Mouse (Mus musculus) thymus, adult 2 months (tissue): ENCODE results near the gene N4bp1. TPM values are rescaled to one million over a fixed set of nuclear protein-coding genes. Genes with fewer than 3 reads are reported as not detected.
A peak's percentile ranks its signal among the peaks of the same experiment; 100 is the strongest.

Experiments used
- DNase-seq: peaks from one replicate; pipeline ENCODE4 v3.0.0; 2021
- H3K27ac ChIP-seq: fragments of 200-500 bp; 2 replicates; pipeline ENCODE4 v1.5.1; 2012; ENCODE audit warnings: low read length, control low read depth; ENCODE audit not compliant: control insufficient read depth, insufficient read depth
- H3K27me3 ChIP-seq: fragments of 200-500 bp; 2 replicates; pipeline ENCODE4 v1.6.1; 2012; ENCODE audit warnings: mild to moderate bottlenecking, low read length, moderate library complexity, mixed read lengths; ENCODE audit not compliant: control insufficient read depth, insufficient read depth
- H3K36me3 ChIP-seq: fragments of 200-500 bp; 2 replicates; pipeline ENCODE4 v1.6.1; 2012; ENCODE audit warnings: mild to moderate bottlenecking, low read length, moderate library complexity; ENCODE audit not compliant: control insufficient read depth, insufficient read depth
- H3K4me1 ChIP-seq: fragments of 200-500 bp; replicated peaks from 2 replicates; pipeline ENCODE4 v1.6.1; 2012; ENCODE audit warnings: low read length; ENCODE audit not compliant: control insufficient read depth, insufficient read depth
- H3K4me3 ChIP-seq: fragments of 200-500 bp; 2 replicates; pipeline ENCODE4 v1.5.1; 2012; ENCODE audit warnings: mild to moderate bottlenecking, low read length, control low read depth, moderate library complexity; ENCODE audit not compliant: control insufficient read depth, insufficient read depth
- CTCF ChIP-seq: fragments of 200-500 bp; IDR thresholded peaks from 2 replicates; pipeline ENCODE4 v1.5.1; 2012; ENCODE audit warnings: mild to moderate bottlenecking, control low read depth, low read length, moderate library complexity, borderline replicate concordance; ENCODE audit not compliant: control insufficient read depth, poor library complexity, insufficient read depth; ENCODE audit errors: extremely low read depth
- POLR2A ChIP-seq: fragments of 200-500 bp; IDR thresholded peaks from 2 replicates; pipeline ENCODE4 v1.6.1; 2012; ENCODE audit warnings: mild to moderate bottlenecking, low read length, control low read depth, moderate library complexity; ENCODE audit not compliant: control insufficient read depth, poor library complexity, insufficient read depth; ENCODE audit errors: extremely low read depth
- WGBS: fragments of 180-500 bp; shearing (Covaris S2); methylation state at CpG from one replicate; pipeline ENCODE4 v1.1.7; 2018; 5-methylcytosine and 5-hydroxymethylcytosine counted together
- polyA plus RNA-seq: library from polyadenylated mRNA; depleted of rRNA; stranded (reverse); fragments of >200 nt; gene quantifications from 2 replicates; pipeline ENCODE4 v1.2.3, GENCODE M21; 2012

The N4bp1 gene
- polyA plus RNA-seq, 1 experiment = 17.2 TPM

GRCm38 (mm10) chr8:86848876-86849275 is 36.2 kb downstream of the N4bp1 start:
- no peak for DNase-seq
- H3K4me1 ChIP-seq = no peaks in the 10 kb centered on the region
- H3K27ac ChIP-seq = no peak overlapping the region
- H3K4me3 ChIP-seq = no peak overlapping the region
- H3K36me3 ChIP-seq = 0 out of 2 replicates have a peak, but pooled peaks cover 6% of the 10 kb centered on the region
- TF ChIP-seq CTCF (no peak), POLR2A (no peak)
- no peaks in the 10 kb centered on the region for H3K27me3 ChIP-seq
- WGBS = 98% methylated on average over 5 of the region's 5 CpGs

GRCm38 (mm10) chr8:86848401-86848800 is 36.7 kb downstream of the N4bp1 start:
- no peaks in the 10 kb centered on the region for H3K4me1 ChIP-seq
- 0 out of 2 replicates have a peak, but pooled peaks cover 6% of the 10 kb centered on the region for H3K36me3 ChIP-seq
- TF ChIP-seq CTCF = no peak
- WGBS = 96% methylated on average over 6 of the region's 6 CpGs
- H3K27me3 ChIP-seq = no peaks in the 10 kb centered on the region
- DNase-seq = no peak
- H3K4me3 ChIP-seq = no peak overlapping the region
- H3K27ac ChIP-seq = no peak overlapping the region

- H3K36me3 ChIP-seq = 0 out of 2 replicates have a peak, but pooled peaks cover 6% of the 10 kb centered on the region
- no peaks in the 10 kb centered on the region for H3K27me3 ChIP-seq
- TF ChIP-seq POLR2A (no peak), CTCF (no peak)
- no peaks in the 10 kb centered on the region for H3K4me1 ChIP-seq
- WGBS = 97% methylated on average over 3 of the region's 3 CpGs
- no peak overlapping the region for H3K4me3 ChIP-seq
- no peak for DNase-seq
- H3K27ac ChIP-seq = no peak overlapping the region
Measured at GRCm38 (mm10) chr8:86847091-86847490, 38.0 kb downstream of the N4bp1 start.

- Histone ChIP-seq H3K4me3 (no peak overlapping the region), H3K4me1 (no peaks in the 10 kb centered on the region), H3K36me3 (0 out of 2 replicates have a peak, but pooled peaks cover 6% of the 10 kb centered on the region), H3K27me3 (no peaks in the 10 kb centered on the region), H3K27ac (no peak overlapping the region)
- TF ChIP-seq CTCF (no peak), POLR2A (no peak)
- no peak for DNase-seq
- WGBS = 94% methylated on average over 5 of the region's 5 CpGs
Measured at GRCm38 (mm10) chr8:86845875-86846274, 39.2 kb downstream of the N4bp1 start.

- no peak overlapping the region for H3K4me3 ChIP-seq
- no peak for TF ChIP-seq CTCF
- TF ChIP-seq POLR2A = no peak
- no peak for DNase-seq
- H3K4me1 ChIP-seq = no peaks in the 10 kb centered on the region
- WGBS = 96% methylated on average over 6 of the region's 6 CpGs
- H3K27me3 ChIP-seq = no peaks in the 10 kb centered on the region
- H3K27ac ChIP-seq = no peak overlapping the region
- H3K36me3 ChIP-seq = 0 out of 2 replicates have a peak, but pooled peaks cover 6% of the 10 kb centered on the region
Measured at GRCm38 (mm10) chr8:86844856-86845255, 40.2 kb downstream of the N4bp1 start.

GRCm38 (mm10) chr8:86843896-86844295 is 41.2 kb downstream of the N4bp1 start:
- no peaks in the 10 kb centered on the region for H3K4me1 ChIP-seq
- H3K36me3 ChIP-seq = 0 out of 2 replicates have a peak, but pooled peaks cover 6% of the 10 kb centered on the region
- no peaks in the 10 kb centered on the region for H3K27me3 ChIP-seq
- WGBS = 61% methylated on average over 8 of the region's 8 CpGs
- TF ChIP-seq POLR2A (no peak), CTCF (peak; percentile 46; the same call in 1 of the 2 replicates)
- peak; percentile 38 for DNase-seq
- H3K27ac ChIP-seq = no peak overlapping the region
- no peak overlapping the region for H3K4me3 ChIP-seq
